Comparison of ENCODE assay signal across 29 mouse cellular contexts in genomic region chr1:168455178-168455577, GRCm38 (mm10). TPM values are rescaled to one million over a fixed set of nuclear protein-coding genes. Genes with fewer than 3 reads are reported as not detected.
DNase-seq lines count a peak whose midpoint lies in the region; ATAC-seq and TF ChIP-seq lines count a peak whose summit lies in the region.
"Had no signal": no experiment of that assay in that cellular context is flagged by ENCODE, and none has a peak within 500 bp of the region (broad histone marks: within the 10 kb centered on the region; RNA-seq: fewer than 3 reads in every experiment).

No protein-coding gene starts in this region.

- peak overlapping the region; percentile 35; the same call in 1 of the 2 replicates for H3K27ac ChIP-seq in gastrocnemius, adult 2 months
- H3K27ac ChIP-seq: embryonic facial prominence, embryonic 10.5 days; embryonic facial prominence, embryonic 13.5 days; forebrain, embryonic 12.5 days; forebrain, embryonic 15.5 days; heart, embryonic 15.5 days; hindbrain, embryonic 10.5 days; hindbrain, embryonic 13.5 days; intestine, embryonic 15.5 days had no signal

- intact Hi-C loops in gastrocnemius, adult 2 months (cut with DNase I), result loop anchor here (10.0 kb wide), 1 partner anchor 890 kb away; no protein-coding TSS in a partner anchor
- intact Hi-C loops in gastrocnemius, postnatal 14 days (cut with DNase I; ENCODE audit: low total_unique reads), result no loop called here

- H3K4me3 ChIP-seq in gastrocnemius, adult 2 months, result no peak overlapping the region
- H3K4me3 ChIP-seq: embryonic facial prominence, embryonic 10.5 days; embryonic facial prominence, embryonic 13.5 days; erythroblast, embryonic 14.5 days; forebrain, embryonic 12.5 days; forebrain, embryonic 15.5 days; heart, embryonic 12.5 days; heart, embryonic 15.5 days; hindbrain, embryonic 10.5 days; hindbrain, embryonic 13.5 days; intestine, embryonic 15.5 days had no signal

- peak; percentile 18 to 36 for DNase-seq in cerebellum, postnatal 25 days
- peak; percentile 55 for DNase-seq in gastrocnemius, adult 2 months
- DNase-seq in gastrocnemius, postnatal 14 days, result no peak
- DNase-seq in forelimb bud, embryonic 11.5 days (ENCODE audit: low read depth, low spot score), result peak; percentile 17
- peak; percentile 35 for DNase-seq in retina, postnatal 1 day
- DNase-seq in liver, result no peak
- DNase-seq: adrenal gland, adult 2 months; adrenal gland, postnatal 14 days; cerebellum, postnatal 36 days; embryo, embryonic 11 days; gastrocnemius, postnatal 36 days; heart, postnatal 10 days; heart, postnatal 36 days; kidney, adult 11 months; kidney, adult 8-10 months had no signal

- TF ChIP-seq CTCF in gastrocnemius, adult 2 months (IDR thresholded peaks at IDR 0.05), result no peak

- ATAC-seq in cerebellum, adult (ENCODE audit: insufficient number of reproducible peaks, low FRiP score, low TSS enrichment), result no peak
- ATAC-seq: CD4-positive, CD25-positive, alpha-beta regulatory T cell, adult 4 months; forebrain, embryonic 15.5 days; hindbrain, embryonic 16.5 days; intestine, embryonic 15.5 days had no signal

RNA-seq across cellular contexts. Expression of gene Pbx1, which starts 23.1 kb away (rescaled TPM):
- total RNA-seq in gastrocnemius, adult 2 months (2021), result 10 to 100 TPM; 16.9 to 29.3 TPM
- total RNA-seq in gastrocnemius, postnatal 14 days (2021), result 10 to 100 TPM; 20.3 to 23.0 TPM
- total RNA-seq: MEL had no signal

Comparison
In these comparisons a context has a peak if more than half of its experiments do, and no peak if none do; other contexts are left out.
1. DNase-seq: peak in cerebellum, postnatal 25 days (2 of 2), gastrocnemius, adult 2 months (single experiment), forelimb bud, embryonic 11.5 days (single experiment) and retina, postnatal 1 day (single experiment); none in gastrocnemius, postnatal 14 days (single experiment) and liver (single experiment).